Mouse (Mus musculus) embryonic facial prominence, embryonic 11.5 days (tissue): ENCODE measurements around the gene Slc45a2. TPM values are rescaled to one million over a fixed set of nuclear protein-coding genes. Genes with fewer than 3 reads are reported as not detected.
A peak's percentile ranks its signal among the peaks of the same experiment; 100 is the strongest.

Experiments used
- ATAC-seq: fragments of 200-750 bp; cut with Nextera tagmentation; replicated peaks from 2 replicates; pipeline ENCODE4 v1.8.0; 2017; ENCODE audit warnings: low read depth; ENCODE audit not compliant: insufficient number of reproducible peaks, low FRiP score, low TSS enrichment
- DNase-seq: peaks from one replicate; pipeline ENCODE4 v3.0.0-alpha.2; 2015; ENCODE audit warnings: low spot score
- H3K27ac ChIP-seq: fragments of 300-500 bp; sonication (generic); replicated peaks from 2 replicates; pipeline ENCODE4 v1.5.1; 2014; ENCODE audit warnings: mild to moderate bottlenecking, low read depth, low read length, control low read depth
- H3K27me3 ChIP-seq: fragments of 300-500 bp; sonication (generic); 2 replicates; pipeline ENCODE4 v1.6.1; 2014; ENCODE audit warnings: mild to moderate bottlenecking, low read length, moderate library complexity, mixed read lengths; ENCODE audit not compliant: control insufficient read depth, insufficient read depth
- H3K36me3 ChIP-seq: fragments of 300-500 bp; sonication (generic); replicated peaks from 2 replicates; pipeline ENCODE4 v1.6.1; 2014; ENCODE audit warnings: low read depth, mild to moderate bottlenecking, low read length, moderate library complexity, mixed read lengths; ENCODE audit not compliant: control insufficient read depth, insufficient read depth
- H3K4me1 ChIP-seq: fragments of 300-500 bp; sonication (generic); 2 replicates; pipeline ENCODE4 v1.6.1; 2014; ENCODE audit warnings: low read length, mixed read lengths; ENCODE audit not compliant: control insufficient read depth, insufficient read depth
- H3K4me2 ChIP-seq: fragments of 300-500 bp; sonication (generic); 2 replicates; pipeline ENCODE4 v1.6.1; 2014; ENCODE audit warnings: low read depth, mild to moderate bottlenecking, control low read depth, low read length, moderate library complexity
- H3K4me3 ChIP-seq: fragments of 300-500 bp; sonication (generic); 2 replicates; pipeline ENCODE4 v1.5.1; 2014; ENCODE audit warnings: low read depth, low read length, control low read depth
- H3K9ac ChIP-seq: fragments of 300-500 bp; sonication (generic); replicated peaks from 2 replicates; pipeline ENCODE4 v1.6.1; 2014; ENCODE audit warnings: mild to moderate bottlenecking, control low read depth, low read length
- H3K9me3 ChIP-seq: fragments of 300-500 bp; sonication (generic); replicated peaks from 2 replicates; pipeline ENCODE4 v1.6.1; 2016; ENCODE audit warnings: mild to moderate bottlenecking, low read length, inconsistent platforms, mixed read lengths; ENCODE audit not compliant: control insufficient read depth
- WGBS: fragments of 180-500 bp; shearing (Covaris S2); extraction: QIAGEN DNeasy Blood & Tissue Kit; methylation state at CpG from one replicate; pipeline ENCODE4 v1.1.7; 2014; 5-methylcytosine and 5-hydroxymethylcytosine counted together
- polyA plus RNA-seq: library from polyadenylated mRNA; unstranded; fragments of >200 nt; fragmentation: Nextera tagmentation; extraction: Ambion mirVana; gene quantifications from 2 replicates; pipeline ENCODE4 v1.2.1, GENCODE M21; 2014

The Slc45a2 gene
- polyA plus RNA-seq, 1 experiment from 2014 or later: 0.46 TPM

DNA sequence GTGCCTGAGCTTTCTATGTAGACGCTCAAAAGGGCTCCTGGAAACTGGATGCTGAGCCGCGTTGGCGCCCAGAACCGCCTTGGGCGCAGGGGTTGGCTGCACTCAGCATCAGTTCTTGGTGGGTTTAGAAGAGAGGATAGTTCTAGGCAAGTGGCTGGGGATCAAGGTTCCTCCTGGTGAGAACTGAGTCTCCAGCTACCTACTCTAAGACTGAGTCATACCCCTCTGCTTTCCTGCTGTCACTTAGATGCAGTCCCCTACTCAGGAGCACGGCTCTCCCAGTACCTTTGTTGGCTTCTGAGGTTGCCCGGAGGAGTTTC is 36.8 kb downstream of the Slc45a2 start:
- ATAC-seq: no peak
- no peak overlapping the region for H3K27ac ChIP-seq

DNA sequence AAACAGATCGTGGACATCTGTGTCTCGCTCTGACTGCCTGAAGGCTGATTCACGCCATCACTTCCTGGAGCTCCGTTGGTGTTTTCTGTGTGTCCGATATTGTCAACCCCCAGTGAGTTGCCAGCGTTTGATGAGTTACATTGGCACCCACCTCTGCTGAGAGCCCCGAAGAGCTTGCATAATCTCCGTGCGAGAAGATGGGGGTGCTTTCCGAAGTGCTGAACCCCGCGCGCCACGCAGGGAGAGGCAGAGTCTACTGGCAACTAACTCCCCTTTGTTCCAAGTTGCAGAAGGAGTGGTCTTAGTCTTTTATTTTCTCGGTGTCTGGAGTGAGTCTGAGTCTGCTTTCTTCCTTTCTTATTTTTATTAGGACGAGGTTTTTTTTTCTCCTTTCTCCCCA is 37.2 kb downstream of the Slc45a2 start, which contains the start of gene Rxfp3:
Gene Rxfp3, minus strand, starts transcription at position 281 of the 400 bp plus-strand sequence.
- H3K27me3 ChIP-seq: peaks cover 37% of the 10 kb centered on the region

More for the DNA sequence above, 36.8 kb downstream of the Slc45a2 start:
- H3K4me1 ChIP-seq: peaks cover 12% of the 10 kb centered on the region
- H3K36me3 ChIP-seq: no peaks in the 10 kb centered on the region
- H3K27me3 ChIP-seq: peaks cover 37% of the 10 kb centered on the region
- peak overlapping the region; percentile 65 for H3K4me2 ChIP-seq
- 5% methylated on average over 8 of the region's 8 CpGs for WGBS
- H3K9ac ChIP-seq: no peak overlapping the region
- no peaks in the 10 kb centered on the region for H3K9me3 ChIP-seq
- peak; percentile 18 for DNase-seq
- peak overlapping the region; percentile 27 for H3K4me3 ChIP-seq

DNA sequence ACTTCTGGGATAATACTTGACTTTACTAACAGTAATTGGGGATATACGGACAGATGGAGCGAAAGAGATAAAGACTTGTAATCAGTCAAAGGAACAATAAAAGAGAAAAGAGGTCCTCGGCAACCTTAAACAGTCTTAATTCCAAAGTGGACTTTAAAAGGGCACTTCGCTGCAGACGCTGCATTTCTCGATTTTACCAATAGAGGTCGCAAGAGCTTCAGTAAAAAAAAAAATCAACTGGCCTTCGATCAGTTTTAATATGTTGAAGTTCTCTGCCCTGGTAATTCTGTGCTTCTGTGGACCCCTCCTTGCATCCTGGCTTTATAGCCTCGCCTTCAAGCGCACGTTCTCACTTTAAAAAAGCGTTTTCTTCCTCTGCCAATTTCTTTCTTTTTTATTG is 38.0 kb downstream of the Slc45a2 start:
- Histone ChIP-seq H3K4me3 (no peak overlapping the region), H3K9ac (no peak overlapping the region), H3K36me3 (no peaks in the 10 kb centered on the region), H3K4me1 (peaks cover 12% of the 10 kb centered on the region), H3K9me3 (no peaks in the 10 kb centered on the region), H3K4me2 (no peak overlapping the region), H3K27me3 (peaks cover 37% of the 10 kb centered on the region), H3K27ac (no peak overlapping the region)
- ATAC-seq (no peak), DNase-seq (peak; percentile 86)
- WGBS: 3% methylated on average over 12 of the region's 12 CpGs

More for the DNA sequence above, 37.2 kb downstream of the Slc45a2 start, which contains the start of gene Rxfp3:
- Histone ChIP-seq H3K36me3 (no peaks in the 10 kb centered on the region), H3K9me3 (no peaks in the 10 kb centered on the region), H3K9ac (no peak within 1 kb of the TSS; the same call in 1 of the 2 replicates), H3K4me3 (peak within 1 kb of the TSS; percentile 27), H3K4me2 (peak within 1 kb of the TSS; percentile 65), H3K4me1 (peaks cover 12% of the 10 kb centered on the region), H3K27ac (no peak within 1 kb of the TSS)
- ATAC-seq: no peak
- 2% methylated on average over 16 of the region's 16 CpGs for WGBS
- peak; percentile 56 for DNase-seq

GRCm38 (mm10) chr15:11040067-11040466 is 39.5 kb downstream of the Slc45a2 start:
- Histone ChIP-seq H3K27me3 (peaks cover 29% of the 10 kb centered on the region), H3K36me3 (no peaks in the 10 kb centered on the region), H3K27ac (no peak overlapping the region), H3K9ac (no peak overlapping the region), H3K4me3 (no peak overlapping the region), H3K4me1 (peaks cover 12% of the 10 kb centered on the region), H3K4me2 (no peak overlapping the region), H3K9me3 (no peaks in the 10 kb centered on the region)
- DNase-seq: no peak
- 49% methylated on average over 5 of the region's 5 CpGs for WGBS
- no peak for ATAC-seq

DNA sequence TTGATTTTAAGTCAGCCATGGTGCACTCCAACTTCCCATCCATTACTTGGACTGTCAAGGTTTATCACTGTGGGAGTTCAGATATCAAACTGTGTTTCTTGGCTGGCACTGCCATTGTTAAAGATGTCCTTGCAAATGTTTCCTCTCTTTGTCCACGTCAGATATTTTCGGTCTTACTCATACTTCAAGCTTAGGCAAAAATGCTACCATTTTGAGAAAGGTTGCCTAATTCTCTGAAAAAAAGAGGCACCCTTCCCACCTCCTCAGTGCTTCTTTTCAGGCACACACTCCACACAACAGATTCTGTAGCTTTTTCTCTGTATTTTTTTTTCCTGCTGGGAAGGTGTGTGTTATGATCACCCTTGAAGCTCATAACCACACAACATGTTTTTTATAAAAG is 40.7 kb downstream of the Slc45a2 start:
- H3K27ac ChIP-seq: no peak overlapping the region
- no peak overlapping the region for H3K4me2 ChIP-seq
- WGBS: 89% methylated on average over 2 of the region's 2 CpGs
- ATAC-seq: no peak
- H3K4me3 ChIP-seq: no peak overlapping the region
- no peak for DNase-seq
- H3K9me3 ChIP-seq: no peaks in the 10 kb centered on the region
- H3K9ac ChIP-seq: no peak overlapping the region
- peaks cover 17% of the 10 kb centered on the region for H3K27me3 ChIP-seq
- H3K36me3 ChIP-seq: no peaks in the 10 kb centered on the region
- H3K4me1 ChIP-seq: peaks cover 10% of the 10 kb centered on the region

DNA sequence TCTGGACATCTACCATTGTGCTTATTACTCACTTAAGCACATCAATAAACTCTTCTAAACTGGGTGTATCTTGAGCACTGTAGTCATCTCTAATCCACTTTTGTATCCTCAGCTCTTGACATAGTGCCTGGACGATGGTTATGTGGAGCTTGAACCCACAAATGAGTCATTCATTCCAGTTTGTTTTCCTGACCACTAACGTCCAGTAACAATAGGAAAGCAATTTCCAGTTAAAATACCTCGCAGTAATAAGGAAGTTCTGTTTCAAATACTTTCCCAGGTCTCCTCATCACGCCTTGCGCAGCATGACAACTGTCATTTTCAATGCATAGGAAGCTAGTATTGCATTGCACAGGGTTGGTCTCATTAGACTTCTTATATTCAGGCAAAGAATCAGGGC is 42.3 kb downstream of the Slc45a2 start:
- Histone ChIP-seq H3K27ac (no peak overlapping the region), H3K36me3 (no peaks in the 10 kb centered on the region), H3K4me1 (no peaks in the 10 kb centered on the region), H3K9ac (no peak overlapping the region), H3K27me3 (peaks cover 4% of the 10 kb centered on the region; the same call in 1 of the 2 replicates), H3K9me3 (no peaks in the 10 kb centered on the region), H3K4me3 (no peak overlapping the region), H3K4me2 (no peak overlapping the region)
- WGBS: 82% methylated on average over 5 of the region's 5 CpGs
- ATAC-seq (no peak), DNase-seq (no peak)

GRCm38 (mm10) chr15:11053678-11054439 is 53.3 kb downstream of the Slc45a2 start:
- H3K4me1 ChIP-seq: no peaks in the 10 kb centered on the region
- ATAC-seq (no peak), DNase-seq (no peak)
- H3K4me2 ChIP-seq: no peak overlapping the region
- no peak overlapping the region for H3K27ac ChIP-seq
- no peaks in the 10 kb centered on the region for H3K36me3 ChIP-seq
- H3K27me3 ChIP-seq: no peaks in the 10 kb centered on the region
- no peak overlapping the region for H3K4me3 ChIP-seq
- no peaks in the 10 kb centered on the region for H3K9me3 ChIP-seq
- 77% methylated on average over 10 of the region's 10 CpGs for WGBS
- H3K9ac ChIP-seq: no peak overlapping the region

GRCm38 (mm10) chr15:11054440-11055080 is 54.0 kb downstream of the Slc45a2 start:
- Histone ChIP-seq H3K36me3 (no peaks in the 10 kb centered on the region), H3K27me3 (no peaks in the 10 kb centered on the region), H3K27ac (no peak overlapping the region), H3K4me3 (no peak overlapping the region), H3K4me2 (no peak overlapping the region), H3K9me3 (no peaks in the 10 kb centered on the region), H3K9ac (no peak overlapping the region), H3K4me1 (no peaks in the 10 kb centered on the region)
- DNase-seq: no peak
- WGBS: 77% methylated on average over 7 of the region's 7 CpGs
- ATAC-seq: no peak
